Comparison of ENCODE assay signal across 14 mouse cellular contexts in the genomic region with DNA sequence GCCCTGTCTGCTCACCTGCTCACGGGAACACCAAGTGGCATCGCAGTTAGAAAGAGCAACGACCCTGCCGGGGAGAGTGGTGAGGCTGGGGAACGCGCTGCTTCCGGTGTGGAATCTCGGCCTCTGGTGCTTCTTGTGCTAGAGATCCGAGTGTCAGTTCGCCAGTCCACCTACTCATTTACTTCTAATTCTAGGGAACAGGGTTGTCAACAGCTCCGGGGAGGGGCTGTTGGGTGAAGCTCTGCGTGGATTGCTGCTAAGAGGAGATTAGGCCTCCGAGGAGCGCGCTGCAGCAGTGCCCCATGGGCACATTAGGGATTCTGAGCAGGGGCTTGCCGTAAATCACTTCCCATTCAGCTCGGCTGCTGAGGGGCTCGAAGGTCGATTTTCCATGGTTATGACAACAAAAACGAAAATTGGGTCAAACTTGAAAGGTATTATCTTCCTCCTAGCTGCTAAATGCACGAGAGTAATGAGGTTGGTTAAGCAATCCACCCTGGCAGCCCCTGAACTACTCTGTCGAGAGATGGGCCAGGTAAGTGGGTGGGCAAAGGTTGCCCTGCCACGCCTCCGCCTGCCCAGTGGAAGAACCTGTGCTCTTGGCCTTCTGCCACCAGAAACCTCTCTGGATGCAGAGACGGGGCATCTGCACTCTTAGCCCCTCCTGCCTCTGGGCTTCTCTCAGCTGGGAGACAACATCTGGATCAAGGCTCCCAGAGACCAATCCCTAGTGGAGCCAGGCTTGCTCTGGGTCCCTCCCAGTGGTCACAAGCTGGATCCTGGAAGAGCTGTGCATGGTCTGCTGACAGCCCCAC.
DNase-seq lines count a peak whose midpoint lies in the region; ATAC-seq and TF ChIP-seq lines count a peak whose summit lies in the region.
"Had no signal": no experiment of that assay in that cellular context is flagged by ENCODE, and none has a peak within 500 bp of the region (broad histone marks: within the 10 kb centered on the region; RNA-seq: fewer than 3 reads in every experiment).

No protein-coding gene starts in this region.

- no peak for DNase-seq in midbrain, embryonic 10.5 days (ENCODE audit: low spot score)
- DNase-seq in hindbrain, postnatal 0 days (ENCODE audit: low spot score): no peak
- DNase-seq in kidney, postnatal 0 days (ENCODE audit: low spot score): no peak
- no peak for DNase-seq in spleen, postnatal 36 days (ENCODE audit: low spot score in 2 of 2)
- DNase-seq in thymus, adult 18-20 months: no peak
- DNase-seq: adrenal gland, postnatal 14 days; gastrocnemius, postnatal 10 days; lung, postnatal 36 days; right cerebral cortex, postnatal 14 days had no signal

- peaks cover 21% of the 10 kb centered on the region for H3K4me1 ChIP-seq in midbrain, embryonic 13.5 days (replicated peaks)
- H3K4me1 ChIP-seq in midbrain, embryonic 10.5 days: peaks cover 10% of the 10 kb centered on the region
- peaks cover 10% of the 10 kb centered on the region; the same call in 1 of the 2 replicates for H3K4me1 ChIP-seq in hindbrain, postnatal 0 days (ENCODE audit: insufficient read depth, low read length)
- H3K4me1 ChIP-seq in kidney, postnatal 0 days (replicated peaks; ENCODE audit: insufficient read depth, low read length): no peaks in the 10 kb centered on the region
- H3K4me1 ChIP-seq in neural tube, embryonic 14.5 days (ENCODE audit: control insufficient read depth, insufficient read depth, low read length): peaks cover 14% of the 10 kb centered on the region
- H3K4me1 ChIP-seq: heart, embryonic 12.5 days; liver, embryonic 12.5 days had no signal

- TF ChIP-seq CTCF in hindbrain, postnatal 0 days (IDR thresholded peaks at IDR 0.05; ENCODE audit: low read depth): no peak
- no peak for TF ChIP-seq CTCF in kidney, postnatal 0 days (IDR thresholded peaks at IDR 0.05; ENCODE audit: low read depth)

- H3K9me3 ChIP-seq in midbrain, embryonic 13.5 days: no peaks in the 10 kb centered on the region
- H3K9me3 ChIP-seq in midbrain, embryonic 10.5 days (replicated peaks): no peaks in the 10 kb centered on the region
- H3K9me3 ChIP-seq in hindbrain, postnatal 0 days (ENCODE audit: low read length): no peaks in the 10 kb centered on the region
- H3K9me3 ChIP-seq in kidney, postnatal 0 days (replicated peaks; ENCODE audit: low read length): no peaks in the 10 kb centered on the region
- H3K9me3 ChIP-seq in neural tube, embryonic 14.5 days (ENCODE audit: control insufficient read depth, low read length): no peaks in the 10 kb centered on the region
- H3K9me3 ChIP-seq: heart, embryonic 12.5 days; liver, embryonic 12.5 days had no signal

- H3K27me3 ChIP-seq in midbrain, embryonic 13.5 days: no peaks in the 10 kb centered on the region
- no peaks in the 10 kb centered on the region for H3K27me3 ChIP-seq in midbrain, embryonic 10.5 days (ENCODE audit: low read depth, poor library complexity, severe bottlenecking)
- H3K27me3 ChIP-seq in hindbrain, postnatal 0 days (ENCODE audit: insufficient read depth, low read length): no peaks in the 10 kb centered on the region
- no peaks in the 10 kb centered on the region for H3K27me3 ChIP-seq in kidney, postnatal 0 days (ENCODE audit: insufficient read depth, low read length)
- H3K27me3 ChIP-seq in neural tube, embryonic 14.5 days (ENCODE audit: control insufficient read depth, insufficient read depth, low read length): no peaks in the 10 kb centered on the region
- H3K27me3 ChIP-seq: liver, embryonic 12.5 days had no signal

- 0 out of 2 replicates have a peak overlapping the region, but pooled peaks have one; percentile 6 for H3K9ac ChIP-seq in midbrain, embryonic 13.5 days (replicated peaks)
- H3K9ac ChIP-seq in hindbrain, postnatal 0 days (replicated peaks; ENCODE audit: low read length): no peak overlapping the region
- no peak overlapping the region for H3K9ac ChIP-seq in kidney, postnatal 0 days (ENCODE audit: low read depth, low read length)
- 0 out of 2 replicates have a peak overlapping the region, but pooled peaks have one; percentile 3 for H3K9ac ChIP-seq in neural tube, embryonic 14.5 days (replicated peaks; ENCODE audit: low read depth, low read length)
- H3K9ac ChIP-seq: heart, embryonic 12.5 days; liver, embryonic 12.5 days had no signal

- no peak overlapping the region for H3K4me2 ChIP-seq in midbrain, embryonic 13.5 days (replicated peaks)
- no peak overlapping the region for H3K4me2 ChIP-seq in hindbrain, postnatal 0 days (ENCODE audit: low read depth, low read length)
- no peak overlapping the region for H3K4me2 ChIP-seq in kidney, postnatal 0 days (ENCODE audit: low read length)
- peak overlapping the region; percentile 6; the same call in 1 of the 2 replicates for H3K4me2 ChIP-seq in neural tube, embryonic 14.5 days (ENCODE audit: low read depth, low read length)
- H3K4me2 ChIP-seq: heart, embryonic 12.5 days; liver, embryonic 12.5 days had no signal

- WGBS in midbrain, embryonic 13.5 days: 42% methylated on average over 25 of the region's 25 CpGs
- 70% methylated on average over 25 of the region's 25 CpGs for WGBS in midbrain, embryonic 10.5 days
- 43% methylated on average over 25 of the region's 25 CpGs for WGBS in hindbrain, postnatal 0 days
- WGBS in kidney, postnatal 0 days: 53% methylated on average over 25 of the region's 25 CpGs
- 24% methylated on average over 25 of the region's 25 CpGs for WGBS in neural tube, embryonic 14.5 days

- ATAC-seq in midbrain, embryonic 13.5 days: no peak; the same call in 1 of the 2 replicates
- no peak for ATAC-seq in hindbrain, postnatal 0 days
- ATAC-seq in kidney, postnatal 0 days (replicated peaks; ENCODE audit: low FRiP score, low read depth): peak; percentile 34; the same call in 1 of the 2 replicates
- no peak for ATAC-seq in neural tube, embryonic 14.5 days (ENCODE audit: low read depth)
- ATAC-seq: liver, embryonic 12.5 days had no signal

- H3K36me3 ChIP-seq in midbrain, embryonic 13.5 days: no peaks in the 10 kb centered on the region
- no peaks in the 10 kb centered on the region for H3K36me3 ChIP-seq in midbrain, embryonic 10.5 days
- no peaks in the 10 kb centered on the region for H3K36me3 ChIP-seq in hindbrain, postnatal 0 days (ENCODE audit: insufficient read depth, low read length)
- no peaks in the 10 kb centered on the region for H3K36me3 ChIP-seq in kidney, postnatal 0 days (ENCODE audit: insufficient read depth, low read length)
- no peaks in the 10 kb centered on the region for H3K36me3 ChIP-seq in neural tube, embryonic 14.5 days (ENCODE audit: control insufficient read depth, insufficient read depth, low read length)
- H3K36me3 ChIP-seq: heart, embryonic 12.5 days; liver, embryonic 12.5 days had no signal

- H3K4me3 ChIP-seq in midbrain, embryonic 13.5 days (replicated peaks): no peak overlapping the region
- no peak overlapping the region for H3K4me3 ChIP-seq in midbrain, embryonic 10.5 days
- H3K4me3 ChIP-seq in hindbrain, postnatal 0 days (ENCODE audit: low read length): no peak overlapping the region
- H3K4me3 ChIP-seq in kidney, postnatal 0 days (replicated peaks; ENCODE audit: low read depth, low read length): no peak overlapping the region
- no peak overlapping the region for H3K4me3 ChIP-seq in neural tube, embryonic 14.5 days (ENCODE audit: low read depth, low read length)
- H3K4me3 ChIP-seq: heart, embryonic 12.5 days; liver, embryonic 12.5 days; myocyte had no signal

- peak overlapping the region; percentile 55 for H3K27ac ChIP-seq in midbrain, embryonic 13.5 days
- no peak overlapping the region for H3K27ac ChIP-seq in midbrain, embryonic 10.5 days (replicated peaks)
- peak overlapping the region; percentile 45; the same call in 1 of the 2 replicates for H3K27ac ChIP-seq in hindbrain, postnatal 0 days
- H3K27ac ChIP-seq in kidney, postnatal 0 days: no peak overlapping the region
- H3K27ac ChIP-seq in neural tube, embryonic 14.5 days (ENCODE audit: low read depth, low read length): peak overlapping the region; percentile 52; the same call in 1 of the 2 replicates
- H3K27ac ChIP-seq: liver, embryonic 12.5 days had no signal

Comparison
In these comparisons a context has a peak if more than half of its experiments do, and no peak if none do; other contexts are left out.
1. H3K27ac ChIP-seq: peak in midbrain, embryonic 13.5 days (single experiment), hindbrain, postnatal 0 days (single experiment) and neural tube, embryonic 14.5 days (single experiment); none in midbrain, embryonic 10.5 days (single experiment) and kidney, postnatal 0 days (single experiment).
2. H3K9ac ChIP-seq: peak in midbrain, embryonic 13.5 days (single experiment) and neural tube, embryonic 14.5 days (single experiment); none in hindbrain, postnatal 0 days (single experiment) and kidney, postnatal 0 days (single experiment).